Mouse (Mus musculus): Measurements from ENCODE around the gene Ggct.

GRCm38 (mm10) chr6:55010330-55011091 lies 17.8 kb upstream of the Ggct start:
- TF ChIP-seq CTCF (IDR thresholded peaks at IDR 0.05; ENCODE audit: low read depth) (no peak), EP300 (IDR thresholded peaks at IDR 0.05; ENCODE audit: low read depth) (no peak)

All from heart, postnatal 0 days (tissue).